Mouse (Mus musculus) ES-Bruce4 (cell line): ENCODE measurements around the gene Mmadhc.

ENCODE experiments used
- CTCF ChIP-seq: IDR thresholded peaks from one replicate; pipeline ENCODE4 v1.8.1; 2011; ENCODE audit warnings: low read depth, low read length
- POLR2A ChIP-seq: IDR thresholded peaks from one replicate; pipeline ENCODE4 v1.8.1; 2011; ENCODE audit warnings: low read length; ENCODE audit not compliant: insufficient read depth

- TF ChIP-seq POLR2A (no peak), CTCF (no peak)
Observed at GRCm38 (mm10) chr2:50291901-50292300, 4.7 kb downstream of the Mmadhc start.
